Mouse (Mus musculus) limb, embryonic 15.5 days (tissue): ENCODE results near the gene Cabin1. TPM values are rescaled to one million over a fixed set of nuclear protein-coding genes. Genes with fewer than 3 reads are reported as not detected.

Source experiments
- ATAC-seq: fragments of 200-750 bp; cut with Nextera tagmentation; 2 replicates; pipeline ENCODE4 v1.8.0; 2017; ENCODE audit warnings: low read depth, moderate TSS enrichment; ENCODE audit not compliant: insufficient number of reproducible peaks, low FRiP score, low TSS enrichment
- H3K27ac ChIP-seq: fragments of 300-500 bp; sonication (generic); 2 replicates; pipeline ENCODE4 v1.5.1; 2015; ENCODE audit warnings: moderate library complexity, mild to moderate bottlenecking, inconsistent platforms
- H3K27me3 ChIP-seq: fragments of 300-500 bp; sonication (generic); 2 replicates; pipeline ENCODE4 v1.6.1; 2015; ENCODE audit warnings: inconsistent platforms
- H3K36me3 ChIP-seq: fragments of 300-500 bp; sonication (generic); 2 replicates; pipeline ENCODE4 v1.6.1; 2015; ENCODE audit warnings: inconsistent platforms
- H3K4me1 ChIP-seq: fragments of 300-500 bp; sonication (generic); 2 replicates; pipeline ENCODE4 v1.6.1; 2015; ENCODE audit warnings: inconsistent platforms
- H3K4me2 ChIP-seq: fragments of 300-500 bp; sonication (generic); 2 replicates; pipeline ENCODE4 v1.6.1; 2015; ENCODE audit warnings: mild to moderate bottlenecking, inconsistent platforms
- H3K4me3 ChIP-seq: fragments of 300-500 bp; sonication (generic); 2 replicates; pipeline ENCODE4 v1.5.1; 2015; ENCODE audit warnings: mild to moderate bottlenecking, inconsistent platforms
- H3K9ac ChIP-seq: fragments of 300-500 bp; sonication (generic); 2 replicates; pipeline ENCODE4 v1.6.1; 2015; ENCODE audit warnings: inconsistent platforms
- H3K9me3 ChIP-seq: fragments of 300-500 bp; sonication (generic); 2 replicates; pipeline ENCODE4 v1.6.1; 2016; ENCODE audit warnings: inconsistent platforms
- WGBS: fragments of 180-500 bp; shearing (Covaris S2); methylation state at CpG from one replicate; pipeline ENCODE4 v1.1.7; 2015; 5-methylcytosine and 5-hydroxymethylcytosine counted together
- polyA plus RNA-seq: library from polyadenylated mRNA; unstranded; fragments of >200 nt; fragmentation: Nextera tagmentation; extraction: Ambion mirVana; gene quantifications from 2 replicates; pipeline ENCODE4 v1.2.1, GENCODE M21; 2015

Cabin1 gene
- polyA plus RNA-seq, 1 experiment from 2014 or later: 29.3 TPM

GRCm38 (mm10) chr10:75762413-75762812, 1.7 kb downstream of the Cabin1 start:
- H3K9ac ChIP-seq: no peak overlapping the region
- no peaks in the 10 kb centered on the region for H3K9me3 ChIP-seq
- H3K4me2 ChIP-seq: no peak overlapping the region
- H3K36me3 ChIP-seq: peaks cover 5% of the 10 kb centered on the region
- ATAC-seq: no peak
- 95% methylated on average over 3 of the region's 3 CpGs for WGBS
- H3K4me1 ChIP-seq: peaks cover 16% of the 10 kb centered on the region
- no peak overlapping the region for H3K27ac ChIP-seq
- no peaks in the 10 kb centered on the region for H3K27me3 ChIP-seq
- H3K4me3 ChIP-seq: no peak overlapping the region

GRCm38 (mm10) chr10:75760311-75760710, 3.8 kb downstream of the Cabin1 start:
- Histone ChIP-seq H3K36me3 (peaks cover 10% of the 10 kb centered on the region), H3K27ac (no peak overlapping the region), H3K4me2 (no peak overlapping the region), H3K27me3 (no peaks in the 10 kb centered on the region), H3K9ac (no peak overlapping the region), H3K4me3 (no peak overlapping the region), H3K9me3 (no peaks in the 10 kb centered on the region), H3K4me1 (peaks cover 16% of the 10 kb centered on the region)
- ATAC-seq: no peak
- 90% methylated on average over 3 of the region's 3 CpGs for WGBS

- Histone ChIP-seq H3K4me2 (no peak overlapping the region), H3K9ac (no peak overlapping the region), H3K4me3 (no peak overlapping the region), H3K9me3 (no peaks in the 10 kb centered on the region), H3K36me3 (peaks cover 46% of the 10 kb centered on the region), H3K27ac (no peak overlapping the region), H3K27me3 (no peaks in the 10 kb centered on the region), H3K4me1 (no peaks in the 10 kb centered on the region)
- no peak for ATAC-seq
- WGBS: 88% methylated on average over 11 of the region's 11 CpGs
These were observed 7.4 kb downstream of the Cabin1 start for GRCm38 (mm10) chr10:75756719-75757118.

DNA sequence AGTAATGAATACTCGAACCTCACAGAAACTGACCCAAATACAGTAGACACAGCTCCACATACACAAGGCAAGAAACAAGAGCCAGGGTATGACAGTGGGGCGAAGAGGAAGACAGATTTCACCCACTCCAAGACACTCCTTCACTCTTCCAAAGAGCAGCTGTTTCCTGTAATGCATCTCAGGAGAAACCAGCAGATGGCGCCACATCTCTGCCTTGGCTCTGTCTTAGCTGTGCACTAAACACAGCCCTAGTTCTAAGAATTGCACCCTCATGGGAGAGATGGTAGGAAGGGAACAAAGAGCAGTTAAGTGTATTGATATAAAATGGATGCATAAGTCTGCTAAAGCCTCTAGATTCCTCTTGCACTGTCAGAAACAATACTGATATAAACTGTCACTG, 20.1 kb downstream of the Cabin1 start:
- H3K9ac ChIP-seq: no peak overlapping the region
- 41% methylated on average over 3 of the region's 3 CpGs for WGBS
- peaks cover 92% of the 10 kb centered on the region for H3K36me3 ChIP-seq
- no peak overlapping the region for H3K27ac ChIP-seq
- no peak overlapping the region for H3K4me3 ChIP-seq
- H3K4me2 ChIP-seq: no peak overlapping the region
- no peaks in the 10 kb centered on the region for H3K9me3 ChIP-seq
- H3K27me3 ChIP-seq: no peaks in the 10 kb centered on the region
- no peaks in the 10 kb centered on the region for H3K4me1 ChIP-seq
- peak; percentile 46 for ATAC-seq

- Histone ChIP-seq H3K36me3 (peaks cover 92% of the 10 kb centered on the region), H3K27me3 (no peaks in the 10 kb centered on the region), H3K27ac (no peak overlapping the region), H3K9me3 (no peaks in the 10 kb centered on the region), H3K4me3 (no peak overlapping the region), H3K4me1 (no peaks in the 10 kb centered on the region), H3K9ac (no peak overlapping the region), H3K4me2 (no peak overlapping the region)
- no peak for ATAC-seq
- 90% methylated on average over 12 of the region's 12 CpGs for WGBS
These were observed 20.8 kb downstream of the Cabin1 start for GRCm38 (mm10) chr10:75743369-75743768.

DNA sequence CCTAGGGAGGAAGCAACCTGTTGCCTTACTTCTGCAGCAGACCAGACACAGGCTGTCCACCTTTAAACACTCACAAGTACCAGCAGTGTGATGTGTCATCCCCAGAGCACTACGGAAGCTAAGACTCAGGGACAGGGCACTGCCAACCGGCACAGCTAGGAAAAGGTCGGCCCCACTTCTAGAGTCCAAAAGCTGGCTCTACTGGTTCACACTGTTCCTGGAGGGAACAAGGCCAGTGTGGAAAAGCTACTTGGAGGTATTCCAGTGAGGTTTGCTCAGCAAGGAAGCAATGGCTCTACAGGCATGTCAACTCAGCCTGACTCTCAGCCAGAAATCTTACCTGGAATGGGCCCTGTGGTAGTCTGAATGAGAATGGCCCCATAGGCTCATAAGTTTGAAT, 23.3 kb downstream of the Cabin1 start:
- no peak for ATAC-seq
- H3K27me3 ChIP-seq: no peaks in the 10 kb centered on the region
- H3K27ac ChIP-seq: no peak overlapping the region
- no peak overlapping the region for H3K9ac ChIP-seq
- H3K4me3 ChIP-seq: no peak overlapping the region
- no peaks in the 10 kb centered on the region for H3K9me3 ChIP-seq
- H3K36me3 ChIP-seq: peaks cover 89% of the 10 kb centered on the region
- no peaks in the 10 kb centered on the region for H3K4me1 ChIP-seq
- no peak overlapping the region for H3K4me2 ChIP-seq
- 95% methylated on average over 3 of the region's 3 CpGs for WGBS

DNA sequence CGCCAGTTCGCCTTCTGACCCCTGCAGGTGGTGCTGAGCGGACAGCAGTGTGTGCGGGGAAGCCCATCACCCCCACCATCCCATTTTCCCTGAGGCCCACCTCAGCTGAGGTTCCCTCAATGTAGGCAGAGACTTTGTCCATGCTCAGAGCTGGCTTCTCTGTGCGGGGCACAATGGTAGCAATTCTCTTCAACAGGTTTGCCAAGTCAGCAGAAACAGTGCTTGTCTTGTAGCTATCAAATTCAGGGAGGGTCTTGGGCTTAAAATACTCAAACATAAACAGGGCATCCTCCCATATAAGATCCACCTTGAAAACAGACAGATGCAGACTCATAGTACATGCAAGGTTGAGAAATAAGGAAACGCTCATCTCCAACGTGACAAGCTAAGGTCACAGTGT, 38.7 kb downstream of the Cabin1 start:
- H3K27me3 ChIP-seq: no peaks in the 10 kb centered on the region
- ATAC-seq: no peak
- no peak overlapping the region for H3K4me2 ChIP-seq
- H3K36me3 ChIP-seq: peaks cover 89% of the 10 kb centered on the region
- no peak overlapping the region for H3K27ac ChIP-seq
- H3K9me3 ChIP-seq: no peaks in the 10 kb centered on the region
- H3K4me3 ChIP-seq: no peak overlapping the region
- no peak overlapping the region for H3K9ac ChIP-seq
- no peaks in the 10 kb centered on the region for H3K4me1 ChIP-seq
- WGBS: 93% methylated on average over 7 of the region's 7 CpGs

GRCm38 (mm10) chr10:75720215-75720614, 43.9 kb downstream of the Cabin1 start:
- no peak overlapping the region for H3K27ac ChIP-seq
- H3K27me3 ChIP-seq: no peaks in the 10 kb centered on the region
- H3K9ac ChIP-seq: no peak overlapping the region
- peaks cover 89% of the 10 kb centered on the region for H3K36me3 ChIP-seq
- H3K4me2 ChIP-seq: no peak overlapping the region
- H3K4me3 ChIP-seq: no peak overlapping the region
- no peaks in the 10 kb centered on the region for H3K9me3 ChIP-seq
- WGBS: 81% methylated on average over 5 of the region's 5 CpGs
- ATAC-seq: no peak
- no peaks in the 10 kb centered on the region for H3K4me1 ChIP-seq

DNA sequence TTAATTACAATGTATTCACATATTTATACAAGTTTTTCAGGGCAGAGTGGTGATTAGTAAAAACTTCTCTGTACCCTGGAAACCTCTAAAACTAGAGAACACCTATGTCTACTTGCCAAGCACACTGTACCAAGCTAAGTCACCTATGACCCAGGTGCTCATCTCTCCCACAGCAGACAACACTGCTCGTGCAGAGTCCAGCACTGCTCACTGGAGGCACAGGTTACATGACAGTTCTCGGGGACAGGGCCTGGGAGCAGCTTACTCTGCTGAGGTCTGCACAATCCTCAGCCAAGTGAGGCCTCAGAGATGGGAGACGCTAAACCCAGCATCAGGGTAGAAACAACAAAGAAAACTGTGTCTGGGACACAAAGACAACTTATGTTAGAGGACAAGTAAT, 49.3 kb downstream of the Cabin1 start:
- no peak overlapping the region for H3K4me3 ChIP-seq
- H3K4me1 ChIP-seq: no peaks in the 10 kb centered on the region
- H3K4me2 ChIP-seq: no peak overlapping the region
- no peak overlapping the region for H3K9ac ChIP-seq
- no peak overlapping the region for H3K27ac ChIP-seq
- no peaks in the 10 kb centered on the region for H3K9me3 ChIP-seq
- peaks cover 82% of the 10 kb centered on the region for H3K36me3 ChIP-seq
- no peaks in the 10 kb centered on the region for H3K27me3 ChIP-seq
- WGBS: 87% methylated on average over 3 of the region's 3 CpGs
- ATAC-seq: no peak

DNA sequence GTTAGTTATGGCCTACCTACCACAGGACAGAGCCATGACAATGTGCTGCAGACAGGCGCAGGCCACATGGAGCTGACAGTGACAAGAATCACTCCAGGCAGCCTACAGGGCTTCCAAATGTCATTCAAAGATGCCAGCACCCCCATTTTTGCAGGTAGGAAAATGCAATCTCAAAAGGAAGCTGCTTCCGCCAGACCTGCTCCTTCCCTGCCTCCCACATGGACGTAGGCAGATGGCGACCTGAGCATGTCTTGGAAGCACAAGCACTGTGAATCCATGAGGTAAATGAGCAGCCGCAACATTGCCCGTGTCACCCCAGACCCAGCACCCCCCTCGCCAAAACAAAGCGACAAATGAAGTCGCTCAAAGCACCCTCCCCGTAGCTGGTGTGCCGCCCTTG, 51.1 kb downstream of the Cabin1 start:
- H3K4me1 ChIP-seq: no peaks in the 10 kb centered on the region
- peaks cover 82% of the 10 kb centered on the region for H3K36me3 ChIP-seq
- 92% methylated on average over 11 of the region's 11 CpGs for WGBS
- H3K27me3 ChIP-seq: no peaks in the 10 kb centered on the region
- H3K9ac ChIP-seq: no peak overlapping the region
- H3K4me2 ChIP-seq: no peak overlapping the region
- no peak overlapping the region for H3K4me3 ChIP-seq
- H3K27ac ChIP-seq: no peak overlapping the region
- no peak for ATAC-seq
- H3K9me3 ChIP-seq: no peaks in the 10 kb centered on the region

DNA sequence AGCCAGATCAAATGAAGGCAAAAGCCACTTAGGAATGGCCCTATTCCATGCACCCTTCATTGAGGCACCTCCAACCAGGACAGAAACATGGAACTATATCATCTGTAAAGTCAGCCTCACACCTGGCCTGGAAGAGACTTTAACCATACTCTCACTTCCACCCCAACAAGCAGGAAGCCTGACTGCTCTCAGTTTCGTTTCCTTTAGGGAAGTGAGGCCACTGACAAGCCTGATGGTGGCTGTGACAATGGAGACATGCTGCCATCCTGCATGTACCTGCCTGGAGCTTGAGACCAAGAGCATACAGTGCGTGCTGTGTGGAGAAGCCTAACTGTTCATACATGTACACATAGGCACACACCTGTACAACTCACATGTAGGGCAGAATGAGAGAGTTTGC, 53.9 kb downstream of the Cabin1 start:
- WGBS: 92% methylated on average over 2 of the region's 2 CpGs
- H3K9ac ChIP-seq: no peak overlapping the region
- no peak overlapping the region for H3K4me3 ChIP-seq
- no peak for ATAC-seq
- peaks cover 82% of the 10 kb centered on the region for H3K36me3 ChIP-seq
- no peak overlapping the region for H3K4me2 ChIP-seq
- H3K9me3 ChIP-seq: no peaks in the 10 kb centered on the region
- no peaks in the 10 kb centered on the region for H3K27me3 ChIP-seq
- H3K4me1 ChIP-seq: 0 out of 2 replicates have a peak, but pooled peaks cover under 1% of the 10 kb centered on the region
- H3K27ac ChIP-seq: no peak overlapping the region

GRCm38 (mm10) chr10:75709261-75709660, 54.9 kb downstream of the Cabin1 start:
- Histone ChIP-seq H3K4me2 (no peak overlapping the region), H3K27me3 (no peaks in the 10 kb centered on the region), H3K4me1 (peaks cover 10% of the 10 kb centered on the region), H3K9me3 (no peaks in the 10 kb centered on the region), H3K27ac (no peak overlapping the region), H3K4me3 (no peak overlapping the region), H3K9ac (no peak overlapping the region), H3K36me3 (peaks cover 78% of the 10 kb centered on the region)
- no peak for ATAC-seq
- WGBS: 92% methylated on average over 9 of the region's 9 CpGs

DNA sequence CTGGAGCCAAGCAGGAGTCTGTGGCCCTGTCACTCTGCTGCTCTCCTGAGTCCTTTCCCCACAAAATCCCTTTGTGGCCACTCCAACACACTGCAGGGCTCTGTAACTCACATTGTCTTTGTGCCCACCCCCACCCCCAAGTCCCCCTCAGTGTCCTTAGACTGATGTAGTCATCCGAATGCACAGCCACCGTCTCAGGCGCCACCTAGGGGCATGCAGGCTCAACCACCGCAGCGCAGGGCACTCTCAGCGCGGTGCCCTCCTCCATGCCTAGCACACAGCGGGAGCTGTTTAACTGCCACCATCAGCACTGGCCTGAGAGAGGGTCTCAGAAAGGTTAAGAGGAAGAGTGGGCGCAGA, 55.5 kb downstream of the Cabin1 start:
- Histone ChIP-seq H3K4me3 (no peak overlapping the region), H3K4me1 (peaks cover 10% of the 10 kb centered on the region), H3K36me3 (peaks cover 75% of the 10 kb centered on the region), H3K9me3 (no peaks in the 10 kb centered on the region), H3K27me3 (no peaks in the 10 kb centered on the region), H3K9ac (no peak overlapping the region), H3K27ac (no peak overlapping the region), H3K4me2 (no peak overlapping the region)
- no peak for ATAC-seq
- 51% methylated on average over 9 of the region's 9 CpGs for WGBS
